In genomic region chr11:34010859-34011172, GRCm38 (mm10) we compare ENCODE assay signal across 8 mouse cellular contexts. TPM values are rescaled to one million over a fixed set of nuclear protein-coding genes. Genes with fewer than 3 reads are reported as not detected.
DNase-seq lines count a peak whose midpoint lies in the region; ATAC-seq and TF ChIP-seq lines count a peak whose summit lies in the region.
"Had no signal": no experiment of that assay in that cellular context is flagged by ENCODE, and none has a peak within 500 bp of the region (broad histone marks: within the 10 kb centered on the region; RNA-seq: fewer than 3 reads in every experiment).

No protein-coding gene starts in this region.

- H3K4me1 ChIP-seq in spleen, adult 2 months (ENCODE audit: control insufficient read depth, insufficient read depth, insufficient read length), result peaks cover 16% of the 10 kb centered on the region; the same call in 1 of the 2 replicates
- no peaks in the 10 kb centered on the region for H3K4me1 ChIP-seq in heart, postnatal 0 days (ENCODE audit: control insufficient read depth, insufficient read depth)
- H3K4me1 ChIP-seq in lung, embryonic 14.5 days (ENCODE audit: insufficient read depth), result no peaks in the 10 kb centered on the region
- no peaks in the 10 kb centered on the region for H3K4me1 ChIP-seq in hindbrain, embryonic 11.5 days (replicated peaks; ENCODE audit: control insufficient read depth, insufficient read depth, low read length)
- H3K4me1 ChIP-seq: midbrain, embryonic 12.5 days had no signal

- no peaks in the 10 kb centered on the region for H3K9me3 ChIP-seq in heart, postnatal 0 days (replicated peaks; ENCODE audit: control insufficient read depth, low read length)
- no peaks in the 10 kb centered on the region for H3K9me3 ChIP-seq in lung, embryonic 14.5 days (ENCODE audit: low read depth, low read length)
- no peaks in the 10 kb centered on the region for H3K9me3 ChIP-seq in hindbrain, embryonic 11.5 days (ENCODE audit: control insufficient read depth, low read length)
- H3K9me3 ChIP-seq: midbrain, embryonic 12.5 days had no signal

- H3K4me3 ChIP-seq in spleen, adult 2 months (ENCODE audit: extremely low read depth, insufficient read depth, insufficient read length), result no peak overlapping the region
- no peak overlapping the region for H3K4me3 ChIP-seq in heart, postnatal 0 days (ENCODE audit: low read depth, low read length)
- H3K4me3 ChIP-seq in lung, embryonic 14.5 days (ENCODE audit: low read depth, low read length), result no peak overlapping the region
- no peak overlapping the region for H3K4me3 ChIP-seq in hindbrain, embryonic 11.5 days (ENCODE audit: low read depth, low read length)
- H3K4me3 ChIP-seq: midbrain, embryonic 12.5 days had no signal

- no peaks in the 10 kb centered on the region for H3K36me3 ChIP-seq in spleen, adult 2 months (ENCODE audit: control insufficient read depth, insufficient read depth, low read length)
- no peaks in the 10 kb centered on the region for H3K36me3 ChIP-seq in heart, postnatal 0 days (replicated peaks; ENCODE audit: control insufficient read depth, insufficient read depth, low read length)
- no peaks in the 10 kb centered on the region for H3K36me3 ChIP-seq in lung, embryonic 14.5 days (ENCODE audit: insufficient read depth)
- no peaks in the 10 kb centered on the region for H3K36me3 ChIP-seq in hindbrain, embryonic 11.5 days (ENCODE audit: control insufficient read depth, insufficient read depth, low read length)
- H3K36me3 ChIP-seq: midbrain, embryonic 12.5 days had no signal

- TF ChIP-seq POLR2A in spleen, adult 2 months (IDR thresholded peaks at IDR 0.05; ENCODE audit: low read depth, low read length), result no peak

- peak; percentile 74 for ATAC-seq in heart, postnatal 0 days (ENCODE audit: insufficient read depth, low read depth)
- ATAC-seq in lung, embryonic 14.5 days (ENCODE audit: insufficient read depth), result peak; percentile 70
- ATAC-seq in hindbrain, embryonic 11.5 days (ENCODE audit: low FRiP score), result no peak

- TF ChIP-seq CTCF in spleen, adult 2 months (IDR thresholded peaks at IDR 0.05; ENCODE audit: extremely low read depth, insufficient read depth, insufficient read length, insufficient replicate concordance), result no peak
- no peak for TF ChIP-seq CTCF in heart, postnatal 0 days (IDR thresholded peaks at IDR 0.05; ENCODE audit: low read depth)
- no peak for TF ChIP-seq CTCF in lung, embryonic 14.5 days (IDR thresholded peaks at IDR 0.05; ENCODE audit: low read depth)

- no peak overlapping the region for H3K9ac ChIP-seq in heart, postnatal 0 days (replicated peaks; ENCODE audit: low read depth, low read length)
- no peak overlapping the region for H3K9ac ChIP-seq in lung, embryonic 14.5 days
- H3K9ac ChIP-seq in hindbrain, embryonic 11.5 days (ENCODE audit: low read depth, low read length), result no peak overlapping the region
- H3K9ac ChIP-seq: midbrain, embryonic 12.5 days had no signal

- 0 out of 2 replicates have a peak, but pooled peaks have one; percentile 19 for TF ChIP-seq EP300 in heart, postnatal 0 days (IDR thresholded peaks at IDR 0.05; ENCODE audit: low read depth)

- H3K4me2 ChIP-seq in heart, postnatal 0 days (ENCODE audit: low read depth, low read length), result no peak overlapping the region
- no peak overlapping the region for H3K4me2 ChIP-seq in lung, embryonic 14.5 days
- no peak overlapping the region for H3K4me2 ChIP-seq in hindbrain, embryonic 11.5 days (replicated peaks; ENCODE audit: low read depth, low read length)
- H3K4me2 ChIP-seq: midbrain, embryonic 12.5 days had no signal

- H3K27ac ChIP-seq in spleen, adult 2 months (ENCODE audit: insufficient read depth, low read length), result peak overlapping the region; percentile 89
- H3K27ac ChIP-seq in heart, postnatal 0 days (ENCODE audit: low read depth), result peak overlapping the region; percentile 62; the same call in 1 of the 2 replicates
- H3K27ac ChIP-seq in lung, embryonic 14.5 days (ENCODE audit: low read depth), result no peak overlapping the region
- H3K27ac ChIP-seq in hindbrain, embryonic 11.5 days (ENCODE audit: low read depth, low read length), result no peak overlapping the region
- H3K27ac ChIP-seq: midbrain, embryonic 12.5 days had no signal

- no peaks in the 10 kb centered on the region for H3K27me3 ChIP-seq in spleen, adult 2 months (ENCODE audit: control insufficient read depth, insufficient read depth, low read length)
- H3K27me3 ChIP-seq in heart, postnatal 0 days (ENCODE audit: control insufficient read depth, insufficient read depth, low read length), result no peaks in the 10 kb centered on the region
- no peaks in the 10 kb centered on the region for H3K27me3 ChIP-seq in lung, embryonic 14.5 days (ENCODE audit: insufficient read depth, low read length)
- no peaks in the 10 kb centered on the region for H3K27me3 ChIP-seq in hindbrain, embryonic 11.5 days (ENCODE audit: control insufficient read depth, insufficient read depth, low read length)
- H3K27me3 ChIP-seq: midbrain, embryonic 12.5 days had no signal

- DNase-seq in spleen, adult 2 months (ENCODE audit: low read depth in 1 of 2, low spot score in 2 of 2), result no peak
- DNase-seq in spleen, postnatal 14 days (ENCODE audit: low spot score in 2 of 2), result no peak
- DNase-seq in heart, postnatal 0 days (ENCODE audit: low spot score), result peak; percentile 39
- peak; percentile 61 for DNase-seq in lung, embryonic 14.5 days
- DNase-seq in telencephalon, adult 2 months (ENCODE audit: low read depth, low spot score), result peak; percentile 44
- no peak for DNase-seq in layer of hippocampus, postnatal 10 days (ENCODE audit: low spot score in 2 of 2)
- no peak for DNase-seq in hindbrain, embryonic 11.5 days (ENCODE audit: low spot score)

- 24% methylated on average over 4 of the region's 4 CpGs for WGBS in spleen, adult 2 months
- WGBS in heart, postnatal 0 days, result 50% methylated on average over 4 of the region's 4 CpGs
- WGBS in lung, embryonic 14.5 days, result 43% methylated on average over 4 of the region's 4 CpGs
- WGBS in hindbrain, embryonic 11.5 days, result 70% methylated on average over 4 of the region's 4 CpGs

RNA-seq across cellular contexts. Expression of gene Kcnip1, which starts 17.9 kb away (rescaled TPM):
- not detected in 2 replicates for polyA plus RNA-seq in spleen, adult 2 months (2012; rRNA removed)
- total RNA-seq in heart, postnatal 0 days (2014; rRNA removed; ENCODE audit: low replicate concordance), result not detected in 2 replicates
- 0.05 TPM in 1 of 2 replicates, not detected in the other for polyA plus RNA-seq in heart, postnatal 0 days (2015; fragmentation: Nextera tagmentation; extraction: Ambion mirVana)
- polyA plus RNA-seq in lung, embryonic 14.5 days (2014; fragmentation: Nextera tagmentation; extraction: Ambion mirVana), result 0.42 and 0.62 TPM in 2 replicates
- 10 to 100 TPM; 35.5 to 42.1 TPM for total RNA-seq in layer of hippocampus, postnatal 10 days (2021)
- polyA plus RNA-seq in hindbrain, embryonic 11.5 days (2014; fragmentation: Nextera tagmentation; extraction: Ambion mirVana), result 14.4 and 15.5 TPM in 2 replicates

RNA-seq across cellular contexts. Expression of gene Lcp2, which starts 35.9 kb away (rescaled TPM):
- 34.0 and 34.2 TPM in 2 replicates for polyA plus RNA-seq in spleen, adult 2 months (2012; rRNA removed)
- 0.08 and 1.6 TPM in 2 replicates for total RNA-seq in heart, postnatal 0 days (2014; rRNA removed; ENCODE audit: low replicate concordance)
- polyA plus RNA-seq in heart, postnatal 0 days (2015; fragmentation: Nextera tagmentation; extraction: Ambion mirVana), result 0.63 and 0.88 TPM in 2 replicates
- polyA plus RNA-seq in lung, embryonic 14.5 days (2014; fragmentation: Nextera tagmentation; extraction: Ambion mirVana), result 2.5 and 4.0 TPM in 2 replicates
- 1 to 10 TPM; 5.9 to 7.2 TPM for total RNA-seq in layer of hippocampus, postnatal 10 days (2021)
- polyA plus RNA-seq in hindbrain, embryonic 11.5 days (2014; fragmentation: Nextera tagmentation; extraction: Ambion mirVana), result 2.4 and 2.8 TPM in 2 replicates

RNA-seq across cellular contexts. Expression of gene Kcnmb1, which starts 48.0 kb away (rescaled TPM):
- polyA plus RNA-seq in spleen, adult 2 months (2012; rRNA removed), result 0.27 and 0.48 TPM in 2 replicates
- total RNA-seq in heart, postnatal 0 days (2014; rRNA removed; ENCODE audit: low replicate concordance), result 1.5 and 1.6 TPM in 2 replicates
- polyA plus RNA-seq in heart, postnatal 0 days (2015; fragmentation: Nextera tagmentation; extraction: Ambion mirVana), result 0.41 and 0.44 TPM in 2 replicates
- polyA plus RNA-seq in lung, embryonic 14.5 days (2014; fragmentation: Nextera tagmentation; extraction: Ambion mirVana), result 1.3 and 1.7 TPM in 2 replicates
- total RNA-seq in layer of hippocampus, postnatal 10 days (2021), result under 1 TPM; 0.27 to 0.33 TPM
- 0.20 and 0.22 TPM in 2 replicates for polyA plus RNA-seq in hindbrain, embryonic 11.5 days (2014; fragmentation: Nextera tagmentation; extraction: Ambion mirVana)

Comparison
In these comparisons a context has a peak if more than half of its experiments do, and no peak if none do; other contexts are left out.
1. DNase-seq: peak in heart, postnatal 0 days (single experiment), lung, embryonic 14.5 days (single experiment) and telencephalon, adult 2 months (single experiment); none in spleen, adult 2 months (0 of 2), spleen, postnatal 14 days (0 of 2), layer of hippocampus, postnatal 10 days (0 of 2) and hindbrain, embryonic 11.5 days (single experiment).
2. H3K27ac ChIP-seq: peak in spleen, adult 2 months (single experiment) and heart, postnatal 0 days (single experiment); none in lung, embryonic 14.5 days (single experiment) and hindbrain, embryonic 11.5 days (single experiment).